Mouse (Mus musculus) ES-E14 (cell line): ENCODE data around the gene Kctd21.

ENCODE experiments used
- MAFK ChIP-seq: IDR thresholded peaks from 2 replicates; pipeline ENCODE4 v1.6.1; 2014; ENCODE audit warnings: mild to moderate bottlenecking, low read depth, low read length, inconsistent platforms; ENCODE audit not compliant: insufficient read depth
- ZC3H11A ChIP-seq: IDR thresholded peaks from 2 replicates; pipeline ENCODE4 v1.6.1; 2012; ENCODE audit warnings: low read depth, mild to moderate bottlenecking, inconsistent platforms, low read length, borderline replicate concordance
- ZNF384 ChIP-seq: IDR thresholded peaks from 2 replicates; pipeline ENCODE4 v1.6.1; 2012; ENCODE audit warnings: low read depth, low read length, inconsistent platforms

GRCm38 (mm10) chr7:97348318-97348717 is 16.2 kb downstream of the Kctd21 start:
- no peak for TF ChIP-seq ZC3H11A
- TF ChIP-seq ZNF384: no peak
- no peak for TF ChIP-seq MAFK
